ENCODE assay signal across 8 mouse cellular contexts in the genomic region with DNA sequence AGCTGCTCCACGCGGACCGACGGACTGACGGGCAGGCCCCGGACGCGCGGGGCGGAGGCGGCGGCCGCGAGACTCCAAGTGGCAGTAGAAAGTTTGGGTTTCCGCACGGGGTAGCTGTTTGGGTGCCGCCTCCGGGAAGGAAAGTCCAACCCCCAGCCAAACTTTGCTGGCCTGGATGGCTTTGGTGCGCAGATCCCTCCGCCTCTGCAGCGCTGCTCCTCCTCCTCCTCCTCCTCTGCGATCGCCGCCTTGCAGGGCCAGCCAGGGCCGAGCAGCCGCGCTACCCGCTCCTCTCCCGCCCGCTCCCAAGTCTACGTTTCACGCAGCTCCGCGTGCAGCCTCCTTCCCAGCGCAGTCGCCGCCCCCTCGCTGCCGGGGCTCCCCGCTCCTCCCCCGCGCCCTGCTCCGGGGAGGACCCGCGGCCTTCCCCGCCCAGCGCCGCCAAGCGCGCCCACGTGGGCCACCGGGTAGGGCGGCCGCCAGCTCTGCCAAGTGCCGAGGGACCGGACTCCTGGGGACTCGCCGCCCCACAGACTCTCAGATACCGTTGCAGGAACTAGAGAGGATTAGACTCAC. TPM values are rescaled to one million over a fixed set of nuclear protein-coding genes. Genes with fewer than 3 reads are reported as not detected.
DNase-seq lines count a peak whose midpoint lies in the region; ATAC-seq and TF ChIP-seq lines count a peak whose summit lies in the region.

Smad3 (minus strand) TSS at position 130 of the 576 bp plus-strand sequence.

- WGBS in hindbrain, embryonic 16.5 days, result 0% methylated on average over 57 of the region's 59 CpGs

- no peaks in the 10 kb centered on the region for H3K36me3 ChIP-seq in hindbrain, embryonic 16.5 days (ENCODE audit: control insufficient read depth, insufficient read depth, low read length)

- peak within 1 kb of the TSS; percentile 99 for H3K4me2 ChIP-seq in hindbrain, embryonic 16.5 days (ENCODE audit: low read length)

- peaks cover 3% of the 10 kb centered on the region; the same call in 1 of the 2 replicates for H3K9me3 ChIP-seq in hindbrain, embryonic 16.5 days (ENCODE audit: control insufficient read depth, low read length)

- no peak for TF ChIP-seq CTCF in gastrocnemius, adult 2 months (IDR thresholded peaks at IDR 0.05)

- intact Hi-C loops in gastrocnemius, adult 2 months (cut with DNase I), result loop anchor here (2.0 to 5.0 kb wide), 3 partner anchors 93 to 156 kb away; partner anchors contain the start of genes Aagab and Iqch

- peak within 1 kb of the TSS; percentile 97 for H3K27ac ChIP-seq in gastrocnemius, adult 2 months
- H3K27ac ChIP-seq in hindbrain, embryonic 16.5 days (ENCODE audit: low read depth, low read length), result peak within 1 kb of the TSS; percentile 80

- peak within 1 kb of the TSS; percentile 72 for H3K9ac ChIP-seq in hindbrain, embryonic 16.5 days (ENCODE audit: low read depth, low read length)

- peak; percentile 70 for ATAC-seq in common myeloid progenitor, adult 5-6 weeks (replicated peaks; ENCODE audit: low read depth, poor library complexity, severe bottlenecking)
- ATAC-seq in hindbrain, embryonic 16.5 days, result peak; percentile 91
- ATAC-seq in megakaryocyte, adult 5-6 weeks (ENCODE audit: poor library complexity, severe bottlenecking), result peak; percentile 79

- H3K27me3 ChIP-seq in hindbrain, embryonic 16.5 days (replicated peaks; ENCODE audit: control insufficient read depth, insufficient read depth, low read length), result no peaks in the 10 kb centered on the region; the same call in 1 of the 2 replicates

- H3K4me1 ChIP-seq in hindbrain, embryonic 16.5 days (ENCODE audit: control insufficient read depth, insufficient read depth, low read depth, low read length), result peaks cover 36% of the 10 kb centered on the region

- peak; percentile 94 for DNase-seq in adipocyte (ENCODE audit: low spot score)
- peak; percentile 98 for DNase-seq in gastrocnemius, adult 2 months
- DNase-seq in left cerebral cortex, adult 8-10 months (ENCODE audit: low spot score in 2 of 2), result peak; percentile 67 to 88
- DNase-seq in right cerebral cortex, adult 18-20 months, result peak; percentile 92
- peak; percentile 98 for DNase-seq in urinary bladder, adult 2 months (ENCODE audit: low spot score)

- H3K4me3 ChIP-seq in gastrocnemius, adult 2 months, result peak within 1 kb of the TSS; percentile 95
- H3K4me3 ChIP-seq in hindbrain, embryonic 16.5 days (ENCODE audit: low read length), result peak within 1 kb of the TSS; percentile 60

RNA-seq across cellular contexts. Expression of gene Smad3, which starts in this region (rescaled TPM):
- 19.2 and 39.1 TPM in 2 replicates for total RNA-seq in common myeloid progenitor, adult 5-6 weeks (2017)
- 10 to 100 TPM; 61.7 to 75.3 TPM for total RNA-seq in gastrocnemius, adult 2 months (2021)
- polyA plus RNA-seq in hindbrain, embryonic 16.5 days (2015; fragmentation: Nextera tagmentation; extraction: Ambion mirVana), result 7.7 and 9.3 TPM in 2 replicates
- 10 to 100 TPM; 52.3 to 57.3 (median 56.8) TPM for total RNA-seq in left cerebral cortex, adult 8-10 months (2022)
- total RNA-seq in megakaryocyte, adult 5-6 weeks (2015), result 9.1 and 15.0 TPM in 2 replicates
- total RNA-seq in megakaryocyte, adult 5-6 weeks (2017), result 9.7 and 12.7 TPM in 2 replicates
- 33.3 and 39.4 TPM in 2 replicates for polyA plus RNA-seq in urinary bladder, adult 2 months (2012; rRNA removed)

Comparison
In these comparisons a context has a peak if more than half of its experiments do, and no peak if none do; other contexts are left out.
1. Peak in every context shown above with its lines: DNase-seq, ATAC-seq, H3K4me3 ChIP-seq and H3K27ac ChIP-seq.